Mouse (Mus musculus): ENCODE measurements around the gene Reps2. TPM values are rescaled to one million over a fixed set of nuclear protein-coding genes. Genes with fewer than 3 reads are reported as not detected.

Gene Reps2
- polyA plus RNA-seq, 1 experiment from 2014 or later: 0.86 TPM

DNA sequence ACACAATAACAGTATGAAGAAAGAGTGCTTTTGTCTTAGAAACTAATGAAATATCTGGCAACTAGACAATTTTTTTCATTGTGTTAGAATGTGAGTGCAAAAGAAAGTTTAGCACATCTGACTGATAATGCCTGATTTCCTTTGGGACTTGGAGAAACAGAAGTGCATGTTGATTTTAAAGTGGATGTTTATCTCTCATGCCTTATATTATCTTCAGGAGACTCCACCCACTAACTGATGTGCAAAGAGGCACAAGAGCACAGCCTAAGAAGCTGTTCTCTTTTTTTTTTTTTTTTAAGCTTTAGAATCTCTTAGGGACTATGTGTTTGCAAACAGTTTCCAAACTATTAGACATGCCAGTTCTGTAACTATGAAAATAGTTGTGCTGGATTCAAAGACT is 7.7 kb upstream of the Reps2 start:
- Histone ChIP-seq H3K27ac (ENCODE audit: low read depth, low read length) (no peak overlapping the region), H3K4me3 (ENCODE audit: low read depth, low read length) (no peak overlapping the region), H3K27me3 (ENCODE audit: control insufficient read depth, insufficient read depth, low read length) (peaks cover 3% of the 10 kb centered on the region; the same call in 1 of the 2 replicates), H3K9ac (ENCODE audit: low read length) (no peak overlapping the region), H3K36me3 (ENCODE audit: control insufficient read depth, insufficient read depth, low read length) (no peaks in the 10 kb centered on the region), H3K9me3 (ENCODE audit: control insufficient read depth, low read length) (no peaks in the 10 kb centered on the region), H3K4me2 (ENCODE audit: low read depth) (no peak overlapping the region), H3K4me1 (ENCODE audit: control insufficient read depth, insufficient read depth, low read length) (no peaks in the 10 kb centered on the region)
- DNase-seq (ENCODE audit: low spot score): no peak
- no peak for ATAC-seq (ENCODE audit: insufficient read depth, low FRiP score, low TSS enrichment)

DNA sequence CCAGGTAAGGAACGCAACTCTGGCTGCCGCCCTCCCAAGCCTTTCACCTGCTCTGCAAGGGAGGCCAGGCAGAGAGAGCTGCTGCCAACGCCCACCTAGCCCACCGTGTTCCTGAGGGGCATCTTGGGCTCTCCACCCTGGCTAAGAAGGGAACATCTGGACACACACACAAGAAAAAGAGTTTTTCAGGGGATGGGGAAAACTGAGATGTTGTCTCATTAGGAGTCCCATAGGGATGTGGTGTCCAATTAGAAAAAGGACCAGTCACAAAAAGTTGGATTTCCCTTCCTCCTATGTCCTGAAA is 292 bp upstream of the Reps2 start:
- DNase-seq (ENCODE audit: low spot score): no peak
- no peak overlapping the region for H3K27ac ChIP-seq (ENCODE audit: low read depth, low read length)
- H3K9ac ChIP-seq (ENCODE audit: low read length): no peak overlapping the region
- no peaks in the 10 kb centered on the region for H3K36me3 ChIP-seq (ENCODE audit: control insufficient read depth, insufficient read depth, low read length)
- H3K4me2 ChIP-seq (ENCODE audit: low read depth): peak overlapping the region; percentile 76
- peaks cover 14% of the 10 kb centered on the region; the same call in 1 of the 2 replicates for H3K27me3 ChIP-seq (ENCODE audit: control insufficient read depth, insufficient read depth, low read length)
- peak overlapping the region; percentile 51 for H3K4me3 ChIP-seq (ENCODE audit: low read depth, low read length)
- no peak; the same call in 1 of the 2 replicates for ATAC-seq (ENCODE audit: insufficient read depth, low FRiP score, low TSS enrichment)
- H3K4me1 ChIP-seq (ENCODE audit: control insufficient read depth, insufficient read depth, low read length): no peaks in the 10 kb centered on the region
- 24% methylated on average over 4 of the region's 4 CpGs for WGBS
- H3K9me3 ChIP-seq (ENCODE audit: control insufficient read depth, low read length): no peaks in the 10 kb centered on the region

DNA sequence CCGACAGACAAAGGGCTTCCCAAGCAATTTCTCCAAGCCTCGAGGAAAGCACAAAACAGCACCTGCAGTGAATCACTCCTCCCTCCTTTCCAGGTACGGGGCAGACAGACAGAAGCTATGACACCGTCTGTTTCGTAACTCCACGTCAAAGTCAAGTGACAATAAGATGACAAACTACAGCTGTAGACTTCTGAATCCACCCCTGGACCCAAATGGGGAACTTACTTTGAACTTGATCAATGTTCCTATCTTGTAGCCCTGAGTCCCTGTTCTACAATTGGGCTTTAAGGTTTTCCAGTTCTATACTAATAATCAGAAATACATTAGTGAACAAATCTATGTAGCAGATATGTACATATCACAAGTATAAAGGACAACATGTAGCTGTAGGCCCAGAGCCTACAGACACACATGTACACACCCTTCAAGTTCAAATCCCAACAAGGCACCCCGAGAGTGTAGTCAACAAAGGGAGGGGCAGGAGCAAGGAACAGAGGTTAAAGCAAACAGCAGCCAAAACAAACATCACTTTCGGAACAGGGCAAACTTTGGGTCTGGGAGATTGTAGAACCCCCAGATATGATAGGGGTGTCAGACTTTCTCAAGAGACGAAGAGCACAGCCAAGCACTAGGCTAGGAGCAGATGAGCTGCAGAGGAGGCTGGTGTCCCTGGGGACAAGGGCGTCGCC is 903 bp downstream of the Reps2 start:
- 46% methylated on average over 11 of the region's 11 CpGs for WGBS
- Histone ChIP-seq H3K4me3 (ENCODE audit: low read depth, low read length) (peak overlapping the region; percentile 51; the same call in 1 of the 2 replicates), H3K27me3 (ENCODE audit: control insufficient read depth, insufficient read depth, low read length) (peaks cover 14% of the 10 kb centered on the region; the same call in 1 of the 2 replicates)

DNA sequence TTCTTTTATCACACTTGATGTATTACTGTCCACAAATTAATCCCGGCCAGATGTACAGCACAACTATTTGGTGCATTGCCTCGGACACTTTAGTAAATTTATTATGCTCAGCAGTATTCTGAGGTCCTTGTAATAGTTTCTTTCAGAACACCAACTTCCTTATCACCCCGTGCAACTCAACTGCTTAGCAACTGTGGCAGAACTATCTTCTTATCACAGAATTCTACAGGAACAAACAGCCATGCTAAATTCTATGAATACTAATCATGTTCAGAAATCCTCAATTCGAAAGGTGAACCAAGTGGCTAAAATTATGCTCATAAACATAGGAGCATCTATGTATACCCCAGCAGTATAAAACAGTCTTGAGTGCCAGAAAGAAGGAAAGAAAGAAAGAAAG is 1.7 kb downstream of the Reps2 start:
- 81% methylated on average over 4 of the region's 4 CpGs for WGBS
- peaks cover 14% of the 10 kb centered on the region; the same call in 1 of the 2 replicates for H3K27me3 ChIP-seq (ENCODE audit: control insufficient read depth, insufficient read depth, low read length)

More for the DNA sequence above, 903 bp downstream of the Reps2 start:
- Histone ChIP-seq H3K9me3 (ENCODE audit: control insufficient read depth, low read length) (no peaks in the 10 kb centered on the region), H3K36me3 (ENCODE audit: control insufficient read depth, insufficient read depth, low read length) (no peaks in the 10 kb centered on the region), H3K4me1 (ENCODE audit: control insufficient read depth, insufficient read depth, low read length) (no peaks in the 10 kb centered on the region), H3K9ac (ENCODE audit: low read length) (no peak overlapping the region), H3K4me2 (ENCODE audit: low read depth) (peak overlapping the region; percentile 76), H3K27ac (ENCODE audit: low read depth, low read length) (no peak overlapping the region)
- DNase-seq (ENCODE audit: low spot score) (no peak), ATAC-seq (ENCODE audit: insufficient read depth, low FRiP score, low TSS enrichment) (no peak)

DNA sequence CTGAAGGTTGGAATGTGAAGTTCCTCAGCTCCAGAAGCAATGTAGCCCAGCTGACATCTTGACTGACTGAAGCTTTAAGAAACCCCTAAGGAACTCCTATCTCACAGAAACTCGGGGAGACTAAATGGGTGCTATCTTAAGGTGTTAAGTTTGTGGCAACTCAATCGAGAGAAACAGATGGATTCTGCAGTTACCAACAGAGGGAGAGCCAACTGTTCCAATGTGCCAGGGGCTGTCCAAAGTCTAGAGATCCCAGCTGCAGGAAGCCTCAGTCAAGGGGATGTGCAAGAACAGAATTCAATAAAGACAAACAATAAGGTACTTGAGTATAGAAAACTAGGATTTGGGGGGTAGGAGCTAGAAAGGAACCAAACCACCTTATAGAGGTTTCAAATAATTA is 8.3 kb downstream of the Reps2 start:
- ATAC-seq (ENCODE audit: insufficient read depth, low FRiP score, low TSS enrichment) (no peak), DNase-seq (ENCODE audit: low spot score) (no peak)
- Histone ChIP-seq H3K4me1 (ENCODE audit: control insufficient read depth, insufficient read depth, low read length) (no peaks in the 10 kb centered on the region), H3K9me3 (ENCODE audit: control insufficient read depth, low read length) (no peaks in the 10 kb centered on the region), H3K9ac (ENCODE audit: low read length) (no peak overlapping the region), H3K27ac (ENCODE audit: low read depth, low read length) (no peak overlapping the region), H3K36me3 (ENCODE audit: control insufficient read depth, insufficient read depth, low read length) (no peaks in the 10 kb centered on the region), H3K4me2 (ENCODE audit: low read depth) (no peak overlapping the region), H3K27me3 (ENCODE audit: control insufficient read depth, insufficient read depth, low read length) (no peaks in the 10 kb centered on the region), H3K4me3 (ENCODE audit: low read depth, low read length) (no peak overlapping the region)
- WGBS: 48% methylated on average over 2 of the region's 2 CpGs

More for the DNA sequence above, 1.7 kb downstream of the Reps2 start:
- no peak for DNase-seq (ENCODE audit: low spot score)
- Histone ChIP-seq H3K4me3 (ENCODE audit: low read depth, low read length) (no peak overlapping the region), H3K9ac (ENCODE audit: low read length) (no peak overlapping the region), H3K36me3 (ENCODE audit: control insufficient read depth, insufficient read depth, low read length) (no peaks in the 10 kb centered on the region), H3K4me1 (ENCODE audit: control insufficient read depth, insufficient read depth, low read length) (no peaks in the 10 kb centered on the region), H3K9me3 (ENCODE audit: control insufficient read depth, low read length) (no peaks in the 10 kb centered on the region), H3K4me2 (ENCODE audit: low read depth) (no peak overlapping the region), H3K27ac (ENCODE audit: low read depth, low read length) (no peak overlapping the region)
- no peak for ATAC-seq (ENCODE audit: insufficient read depth, low FRiP score, low TSS enrichment)

DNA sequence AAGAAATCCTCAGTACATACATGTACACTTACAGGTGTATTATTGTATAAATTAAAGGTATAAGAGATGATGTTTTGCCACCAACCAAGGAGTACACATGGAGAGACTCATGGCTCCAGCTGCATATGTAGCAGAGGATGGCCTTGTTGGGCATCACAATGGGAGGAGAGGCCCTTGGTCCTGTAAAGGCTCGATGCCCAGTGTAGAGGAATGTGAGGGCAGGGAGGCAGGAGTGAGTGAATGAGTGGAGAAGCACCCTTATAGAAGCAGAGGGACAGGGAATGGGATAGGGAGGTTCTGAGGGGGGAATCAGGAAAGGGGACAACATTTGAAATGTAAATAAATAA is 21.4 kb downstream of the Reps2 start:
- no peak for DNase-seq (ENCODE audit: low spot score)
- Histone ChIP-seq H3K4me1 (ENCODE audit: control insufficient read depth, insufficient read depth, low read length) (no peaks in the 10 kb centered on the region), H3K27me3 (ENCODE audit: control insufficient read depth, insufficient read depth, low read length) (no peaks in the 10 kb centered on the region), H3K4me3 (ENCODE audit: low read depth, low read length) (no peak overlapping the region), H3K4me2 (ENCODE audit: low read depth) (no peak overlapping the region), H3K36me3 (ENCODE audit: control insufficient read depth, insufficient read depth, low read length) (no peaks in the 10 kb centered on the region), H3K9me3 (ENCODE audit: control insufficient read depth, low read length) (no peaks in the 10 kb centered on the region), H3K9ac (ENCODE audit: low read length) (no peak overlapping the region), H3K27ac (ENCODE audit: low read depth, low read length) (no peak overlapping the region)
- 93% methylated on average over 1 of the region's 1 CpGs for WGBS
- no peak for ATAC-seq (ENCODE audit: insufficient read depth, low FRiP score, low TSS enrichment)

DNA sequence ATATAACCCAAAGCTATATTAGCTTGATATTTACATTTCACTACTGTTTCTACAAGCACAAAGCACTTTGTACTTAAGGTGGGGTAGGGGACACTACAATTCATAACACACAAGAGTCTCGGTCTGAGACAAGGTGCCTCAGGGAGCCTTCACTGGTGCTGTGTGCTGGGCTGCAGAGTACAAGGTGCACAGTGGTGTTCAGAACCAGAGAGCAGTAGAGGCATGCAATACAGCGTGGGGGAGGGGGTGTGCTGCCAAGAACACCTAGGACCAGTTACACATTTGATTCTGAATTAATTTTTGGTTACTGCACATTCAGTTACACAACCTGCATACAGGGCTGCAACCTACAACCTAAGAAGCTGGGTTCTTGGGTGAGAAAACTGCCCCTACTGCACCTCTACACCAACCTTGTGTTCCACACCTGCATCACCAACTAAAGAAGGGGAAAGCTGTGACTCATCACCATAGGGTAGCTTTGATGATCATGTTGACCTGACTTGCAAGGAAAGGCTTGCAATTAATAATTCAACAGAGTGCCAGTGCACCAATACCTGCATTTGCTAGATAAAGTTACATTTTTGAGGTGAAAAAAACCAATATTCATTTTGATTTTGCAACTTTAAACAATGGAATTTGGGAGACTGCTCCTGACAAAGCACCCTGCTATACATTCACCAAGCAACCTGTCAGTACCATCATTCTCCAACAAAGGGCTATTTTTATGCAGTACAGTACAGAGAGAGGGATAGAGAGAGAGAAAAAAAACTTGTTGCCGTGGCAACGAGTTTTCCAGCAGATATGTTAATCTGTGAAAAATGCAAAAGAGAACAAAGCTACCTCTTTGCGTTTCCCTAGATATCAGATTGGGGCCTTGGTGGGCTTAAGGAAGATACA is 22.0 kb downstream of the Reps2 start:
- Histone ChIP-seq H3K9me3 (ENCODE audit: control insufficient read depth, low read length) (no peaks in the 10 kb centered on the region), H3K4me2 (ENCODE audit: low read depth) (no peak overlapping the region), H3K4me3 (ENCODE audit: low read depth, low read length) (no peak overlapping the region), H3K27ac (ENCODE audit: low read depth, low read length) (no peak overlapping the region), H3K36me3 (ENCODE audit: control insufficient read depth, insufficient read depth, low read length) (no peaks in the 10 kb centered on the region), H3K9ac (ENCODE audit: low read length) (no peak overlapping the region), H3K27me3 (ENCODE audit: control insufficient read depth, insufficient read depth, low read length) (no peaks in the 10 kb centered on the region), H3K4me1 (ENCODE audit: control insufficient read depth, insufficient read depth, low read length) (no peaks in the 10 kb centered on the region)
- DNase-seq (ENCODE audit: low spot score) (no peak), ATAC-seq (ENCODE audit: insufficient read depth, low FRiP score, low TSS enrichment) (no peak)
- 83% methylated on average over 5 of the region's 5 CpGs for WGBS

DNA sequence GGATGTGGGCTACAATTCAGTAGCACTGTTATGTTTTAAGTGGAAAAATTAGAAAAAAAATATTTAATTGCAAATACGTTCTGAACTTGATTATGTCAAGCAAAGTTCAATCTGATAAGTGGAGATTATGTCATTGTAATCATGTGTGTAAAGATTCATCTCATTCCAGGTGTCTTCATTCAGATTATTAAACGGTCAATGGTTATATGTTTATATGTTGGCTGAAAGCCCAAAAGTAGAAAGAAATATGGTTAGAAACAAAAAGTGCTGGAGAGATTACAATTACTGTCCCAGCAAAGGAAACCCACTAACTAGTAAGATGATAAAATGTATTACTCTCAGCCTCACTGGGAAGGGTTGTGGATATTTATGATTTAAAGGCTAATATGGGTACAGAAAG is 23.7 kb downstream of the Reps2 start:
- no peak overlapping the region for H3K9ac ChIP-seq (ENCODE audit: low read length)
- H3K27me3 ChIP-seq (ENCODE audit: control insufficient read depth, insufficient read depth, low read length): no peaks in the 10 kb centered on the region
- H3K4me3 ChIP-seq (ENCODE audit: low read depth, low read length): no peak overlapping the region
- H3K36me3 ChIP-seq (ENCODE audit: control insufficient read depth, insufficient read depth, low read length): no peaks in the 10 kb centered on the region
- no peak overlapping the region for H3K27ac ChIP-seq (ENCODE audit: low read depth, low read length)
- ATAC-seq (ENCODE audit: insufficient read depth, low FRiP score, low TSS enrichment) (no peak), DNase-seq (ENCODE audit: low spot score) (no peak)
- no peaks in the 10 kb centered on the region for H3K9me3 ChIP-seq (ENCODE audit: control insufficient read depth, low read length)
- H3K4me2 ChIP-seq (ENCODE audit: low read depth): no peak overlapping the region
- 81% methylated on average over 2 of the region's 2 CpGs for WGBS
- no peaks in the 10 kb centered on the region for H3K4me1 ChIP-seq (ENCODE audit: control insufficient read depth, insufficient read depth, low read length)

DNA sequence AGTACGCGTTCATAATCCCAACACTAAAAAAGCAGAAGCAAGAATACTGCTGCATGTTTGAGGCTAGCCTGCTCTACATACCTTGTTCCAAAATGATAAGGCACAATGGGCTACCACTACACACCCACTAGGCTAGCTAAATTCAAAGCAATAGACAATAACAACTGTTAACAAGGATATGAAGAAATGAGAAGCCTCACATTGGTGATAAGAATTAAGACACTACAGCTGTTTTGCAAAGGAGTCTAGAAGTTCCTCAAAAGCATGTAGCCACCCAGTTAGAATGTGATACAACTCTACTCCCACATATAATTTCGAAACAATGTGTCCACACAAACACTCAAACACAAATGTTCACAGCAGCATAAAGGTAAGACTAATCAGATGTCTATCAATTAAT is 24.9 kb downstream of the Reps2 start:
- H3K9me3 ChIP-seq (ENCODE audit: control insufficient read depth, low read length): no peaks in the 10 kb centered on the region
- H3K27ac ChIP-seq (ENCODE audit: low read depth, low read length): no peak overlapping the region
- no peaks in the 10 kb centered on the region for H3K27me3 ChIP-seq (ENCODE audit: control insufficient read depth, insufficient read depth, low read length)
- 92% methylated on average over 3 of the region's 3 CpGs for WGBS
- no peak overlapping the region for H3K4me3 ChIP-seq (ENCODE audit: low read depth, low read length)
- no peaks in the 10 kb centered on the region for H3K4me1 ChIP-seq (ENCODE audit: control insufficient read depth, insufficient read depth, low read length)
- no peak for ATAC-seq (ENCODE audit: insufficient read depth, low FRiP score, low TSS enrichment)
- H3K9ac ChIP-seq (ENCODE audit: low read length): no peak overlapping the region
- H3K4me2 ChIP-seq (ENCODE audit: low read depth): no peak overlapping the region
- H3K36me3 ChIP-seq (ENCODE audit: control insufficient read depth, insufficient read depth, low read length): no peaks in the 10 kb centered on the region
- no peak for DNase-seq (ENCODE audit: low spot score)

Measured in neural tube, embryonic 11.5 days (tissue).